Mouse (Mus musculus) cortical plate, adult 2 months (tissue): ENCODE measurements around the gene Sh2d3c.

Source experiments
- CTCF ChIP-seq: fragments of 200-500 bp; IDR thresholded peaks from 2 replicates; pipeline ENCODE4 v1.5.1; 2011; ENCODE audit warnings: mild to moderate bottlenecking, control low read depth, low read length; ENCODE audit not compliant: insufficient read depth; ENCODE audit errors: extremely low read depth
- POLR2A ChIP-seq: fragments of 200-500 bp; IDR thresholded peaks from 2 replicates; pipeline ENCODE4 v1.6.1; 2011; ENCODE audit warnings: mild to moderate bottlenecking, low read length, control low read depth; ENCODE audit not compliant: insufficient read depth; ENCODE audit errors: extremely low read depth

GRCm38 (mm10) chr2:32710425-32710824 is 10.4 kb upstream of the Sh2d3c start:
- TF ChIP-seq POLR2A (no peak), CTCF (no peak)
